Mouse (Mus musculus): ENCODE results near the gene Pex11b.
"Not testable (repeated sequence)": the region's sequence is repeated elsewhere in the genome, so short reads cannot be mapped to it uniquely, and the experiment has no call there.

Gene Pex11b

GRCm38 (mm10) chr3:96678456-96678855 is 43.3 kb downstream of the Pex11b start:
- DNase-seq: no peak

- DNase-seq: no peak
Observed at GRCm38 (mm10) chr3:96679159-96679674, 44.0 kb downstream of the Pex11b start.

- no peak for DNase-seq
Observed at GRCm38 (mm10) chr3:96680269-96680956, 45.2 kb downstream of the Pex11b start.

- no peak for DNase-seq
Observed at GRCm38 (mm10) chr3:96683496-96683895, 48.3 kb downstream of the Pex11b start.

GRCm38 (mm10) chr3:96684151-96684821 is 49.1 kb downstream of the Pex11b start:
- DNase-seq: no peak

- no peak for DNase-seq
Observed at GRCm38 (mm10) chr3:96684822-96685156, 49.6 kb downstream of the Pex11b start.

- DNase-seq: not testable (repeated sequence)
Observed at GRCm38 (mm10) chr3:96686057-96686456, 50.9 kb downstream of the Pex11b start.

- DNase-seq: no peak
Observed at GRCm38 (mm10) chr3:96688854-96689253, 53.7 kb downstream of the Pex11b start.

- no peak for DNase-seq
Observed at GRCm38 (mm10) chr3:96690298-96690697, 55.1 kb downstream of the Pex11b start.

GRCm38 (mm10) chr3:96692506-96692905 is 57.3 kb downstream of the Pex11b start:
- no peak for DNase-seq

- no peak for DNase-seq
Observed at GRCm38 (mm10) chr3:96693579-96693978, 58.4 kb downstream of the Pex11b start.
